Mouse (Mus musculus) cerebellum, adult 2 months (tissue): ENCODE data around the gene Srp54c. TPM values are rescaled to one million over a fixed set of nuclear protein-coding genes. Genes with fewer than 3 reads are reported as not detected.
A peak's percentile ranks its signal among the peaks of the same experiment; 100 is the strongest.
"Not testable (repeated sequence)": the region's sequence is repeated elsewhere in the genome, so short reads cannot be mapped to it uniquely, and the experiment has no call there.

Experiments used
- DNase-seq, 2 experiments: peaks; one replicate each; pipeline ENCODE4 v3.0.0; 2021
- H3K27ac ChIP-seq: fragments of 200-500 bp; 2 replicates; pipeline ENCODE4 v1.5.1; 2012; ENCODE audit warnings: low read length, control low read depth, inconsistent platforms; ENCODE audit not compliant: insufficient read depth
- H3K27me3 ChIP-seq: fragments of 200-500 bp; 2 replicates; pipeline ENCODE4 v1.6.1; 2012; ENCODE audit warnings: inconsistent platforms, mild to moderate bottlenecking, low read length, moderate library complexity; ENCODE audit not compliant: control insufficient read depth, insufficient read depth
- H3K4me1 ChIP-seq: fragments of 200-500 bp; 2 replicates; pipeline ENCODE4 v1.6.1; 2011; ENCODE audit warnings: low read length; ENCODE audit not compliant: control insufficient read depth, insufficient read depth
- H3K4me3 ChIP-seq: fragments of 200-500 bp; replicated peaks from 2 replicates; pipeline ENCODE3; 2011; ENCODE audit warnings: mild to moderate bottlenecking, low read depth, low read length, control low read depth; ENCODE audit not compliant: insufficient read depth
- WGBS: fragments of 180-500 bp; shearing (Covaris S2); methylation state at CpG from one replicate; pipeline ENCODE4 v1.1.7; 2018; 5-methylcytosine and 5-hydroxymethylcytosine counted together
- polyA plus RNA-seq: library from polyadenylated mRNA; depleted of rRNA; stranded (reverse); fragments of >200 nt; gene quantifications from 2 replicates; pipeline ENCODE4 v1.2.3, GENCODE M21; 2012; rRNA removed

Srp54c gene
- polyA plus RNA-seq, result 60.8 and 66.2 TPM in 2 replicates

DNA sequence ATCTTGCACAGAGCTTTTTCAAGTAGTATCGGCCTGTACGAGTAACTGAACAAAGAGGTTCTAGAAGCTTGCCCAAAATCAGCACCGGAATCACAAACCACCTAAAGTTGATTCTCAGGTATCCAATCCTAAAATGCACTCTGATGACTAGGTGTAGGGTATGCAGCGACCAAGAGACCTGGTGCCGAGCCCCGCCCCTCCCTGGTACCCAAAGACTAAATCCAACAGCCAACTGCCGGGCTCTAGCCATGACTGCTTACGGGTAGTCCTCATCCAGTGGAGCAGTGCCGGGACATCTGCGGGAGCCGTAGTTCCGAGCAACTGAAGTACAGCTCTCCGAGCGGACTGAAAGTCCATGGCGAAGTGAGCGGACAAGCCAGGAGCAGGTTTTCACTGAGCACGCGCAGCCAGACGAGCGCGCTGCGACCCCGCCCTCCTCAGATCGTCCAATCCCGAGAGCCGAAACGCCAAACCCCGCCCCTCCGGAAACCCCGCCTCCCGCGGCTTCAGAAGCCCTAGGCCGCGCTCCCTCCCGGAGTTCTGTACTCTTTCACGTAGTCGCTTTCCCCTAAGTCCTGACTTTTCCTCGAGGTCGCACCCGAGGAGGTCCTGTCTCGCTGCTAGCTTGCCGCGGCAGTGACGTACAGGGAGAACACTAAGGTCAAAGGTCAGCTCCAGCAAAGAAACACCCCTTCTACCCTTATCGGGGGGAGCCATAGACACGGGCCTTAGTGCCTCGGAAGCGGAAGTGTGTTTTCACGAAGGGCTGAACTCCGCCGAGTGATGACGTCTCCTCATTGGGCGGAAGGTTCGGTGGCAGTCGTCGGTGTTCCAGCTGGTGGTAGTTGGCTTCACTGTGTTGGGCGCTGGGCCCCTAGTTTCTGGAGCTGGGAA lies at the start of gene Srp54c:
Srp54c (plus strand) TSS at position 543 of the 894 bp plus-strand sequence.
- peak within 1 kb of the TSS; percentile 57 for H3K4me3 ChIP-seq
- no CpG with 5 or more reads among the region's 57 CpGs for WGBS

DNA sequence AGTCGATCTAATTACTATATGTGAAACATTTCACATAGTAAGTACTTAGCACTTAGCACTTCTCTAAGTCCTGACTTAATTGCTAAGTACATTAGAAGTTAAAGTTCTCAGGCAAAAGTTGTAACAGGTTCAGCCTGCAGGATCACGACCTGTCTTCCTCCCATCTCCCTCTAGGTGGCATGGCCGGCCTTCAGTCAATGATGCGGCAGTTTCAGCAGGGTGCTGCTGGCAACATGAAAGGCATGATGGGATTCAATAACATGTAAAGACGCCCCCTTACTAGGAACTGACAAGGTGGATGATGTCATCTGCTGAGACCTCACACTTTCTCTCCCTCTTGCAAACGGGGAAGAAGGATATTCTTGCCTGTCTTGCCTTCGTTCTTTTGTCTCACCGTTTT lies 42.3 kb upstream of the Srp54c start:
- WGBS, result no CpG with 5 or more reads among the region's 8 CpGs
- not testable (repeated sequence) for H3K4me3 ChIP-seq, DNase-seq, H3K27ac ChIP-seq, H3K27me3 ChIP-seq, H3K4me1 ChIP-seq

More for the DNA sequence above, at the start of gene Srp54c:
- H3K4me1 ChIP-seq, DNase-seq, H3K27me3 ChIP-seq, H3K27ac ChIP-seq: not testable (repeated sequence)

DNA sequence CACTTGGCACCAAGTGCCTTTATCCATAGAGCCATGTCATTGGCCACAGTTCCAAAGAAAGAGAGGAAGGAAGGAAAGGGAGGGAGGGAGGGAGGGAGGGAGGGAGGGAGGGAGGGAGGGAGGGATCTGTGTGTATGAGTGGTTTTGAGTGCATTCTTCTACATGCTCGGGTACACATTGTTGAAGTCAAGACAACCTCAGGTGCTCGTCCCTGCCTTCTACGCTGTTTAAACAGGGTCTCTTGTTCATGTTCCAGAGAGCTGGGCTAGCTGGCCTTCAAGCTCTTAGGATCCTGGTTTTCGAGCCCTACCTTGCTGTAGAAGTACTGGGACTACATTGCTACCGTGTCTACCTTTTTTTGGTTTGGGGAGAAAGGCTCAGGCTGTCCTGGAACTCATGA lies 40.8 kb upstream of the Srp54c start:
- H3K27ac ChIP-seq, H3K4me3 ChIP-seq, DNase-seq, H3K4me1 ChIP-seq, H3K27me3 ChIP-seq: not testable (repeated sequence)
- no CpG with 5 or more reads among the region's 5 CpGs for WGBS

DNA sequence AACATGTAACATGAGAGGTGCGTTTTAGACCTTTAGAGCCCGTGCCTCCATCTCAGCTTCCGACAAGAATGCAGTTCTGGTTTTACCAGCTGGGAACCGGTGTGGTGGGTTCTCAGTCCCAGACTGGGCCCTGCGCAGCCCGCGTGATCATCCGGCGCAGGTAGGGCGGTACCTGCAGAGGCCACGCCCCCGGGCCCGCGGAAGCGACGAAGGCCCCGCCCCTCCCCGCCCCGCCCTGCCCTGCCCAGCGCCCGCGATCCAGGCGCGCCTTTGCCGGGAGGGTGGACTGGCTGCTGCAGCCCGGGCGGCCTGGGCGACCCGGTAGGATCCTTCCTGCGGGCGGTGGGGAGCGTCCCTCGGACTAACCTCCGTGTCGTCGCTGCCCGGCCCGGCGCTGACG lies 30.7 kb upstream of the Srp54c start, which contains the start of gene 1700047I17Rik2:
1700047I17Rik2 (plus strand) TSS at position 287 of the 400 bp plus-strand sequence.
- H3K27me3 ChIP-seq, DNase-seq: not testable (repeated sequence)
- WGBS, result no CpG with 5 or more reads among the region's 40 CpGs

DNA sequence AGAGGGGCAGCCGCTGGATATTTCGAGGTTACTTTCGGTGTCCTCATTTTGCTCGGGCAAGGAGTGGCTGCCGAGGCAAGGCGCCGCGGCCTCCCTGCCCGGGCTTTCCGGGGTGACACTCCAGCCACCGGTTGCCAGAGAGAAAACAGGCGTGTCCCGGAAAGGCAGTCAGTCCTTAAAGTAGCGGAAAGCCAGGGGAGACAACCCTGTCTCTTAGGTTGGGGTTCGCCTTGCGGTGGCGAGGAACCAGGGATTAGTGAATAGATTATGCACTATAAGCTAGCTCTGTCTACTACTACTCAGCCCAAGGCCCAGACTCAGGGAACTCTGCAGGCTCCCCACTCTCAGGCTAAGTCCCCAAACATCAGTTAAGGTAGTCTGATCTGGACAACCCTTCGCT lies 30.2 kb upstream of the Srp54c start:
- not testable (repeated sequence) for H3K27me3 ChIP-seq, H3K27ac ChIP-seq, DNase-seq, H3K4me3 ChIP-seq, H3K4me1 ChIP-seq
- no CpG with 5 or more reads among the region's 18 CpGs for whole genome bisulfite sequencing

More for the DNA sequence above, 30.7 kb upstream of the Srp54c start, which contains the start of gene 1700047I17Rik2:
- not testable (repeated sequence) for H3K4me1 ChIP-seq, H3K27ac ChIP-seq, H3K4me3 ChIP-seq

DNA sequence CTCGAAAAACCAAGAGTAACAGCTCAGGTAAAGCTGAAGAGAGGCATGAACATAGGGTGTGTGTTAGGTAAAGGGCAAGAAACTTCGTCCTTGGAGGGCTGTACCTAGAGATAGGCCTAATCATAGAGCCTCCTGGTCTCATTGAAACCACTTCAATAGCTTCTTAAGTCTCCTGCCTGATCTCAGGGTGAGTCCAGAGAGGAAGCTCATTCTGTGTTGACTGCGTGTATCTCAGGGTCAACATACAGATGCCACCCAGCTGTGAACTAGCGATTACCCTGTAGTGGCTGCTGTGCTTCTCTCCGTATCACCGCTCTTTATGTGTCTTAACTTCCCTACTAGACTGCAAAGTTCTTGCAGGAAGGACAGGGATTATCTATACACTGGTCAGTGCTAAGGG lies 17.0 kb upstream of the Srp54c start:
- H3K27me3 ChIP-seq, H3K27ac ChIP-seq, H3K4me3 ChIP-seq, DNase-seq, H3K4me1 ChIP-seq: not testable (repeated sequence)
- WGBS, result no CpG with 5 or more reads among the region's 6 CpGs

DNA sequence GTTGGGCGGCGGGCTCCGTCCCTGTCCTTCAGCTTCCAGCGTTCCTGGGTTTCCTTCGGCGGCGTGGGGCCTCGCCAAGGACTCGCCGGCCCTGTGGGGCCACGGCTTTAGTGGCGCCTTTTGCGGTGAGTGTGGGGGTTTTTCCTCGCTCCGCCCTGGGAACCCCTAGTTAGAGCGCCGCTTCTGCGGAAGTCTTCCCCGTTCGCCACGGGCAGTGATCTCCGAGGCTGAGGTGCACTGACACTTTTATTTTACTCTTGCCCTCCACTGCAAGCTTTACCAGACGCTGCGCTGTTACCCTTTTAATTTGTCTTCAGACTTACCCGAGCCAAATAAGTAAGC lies 523 bp downstream of the Srp54c start:
- H3K4me3 ChIP-seq, result peak overlapping the region; percentile 57
- not testable (repeated sequence) for H3K27ac ChIP-seq
- WGBS, result 0% methylated on average over 11 of the region's 25 CpGs

DNA sequence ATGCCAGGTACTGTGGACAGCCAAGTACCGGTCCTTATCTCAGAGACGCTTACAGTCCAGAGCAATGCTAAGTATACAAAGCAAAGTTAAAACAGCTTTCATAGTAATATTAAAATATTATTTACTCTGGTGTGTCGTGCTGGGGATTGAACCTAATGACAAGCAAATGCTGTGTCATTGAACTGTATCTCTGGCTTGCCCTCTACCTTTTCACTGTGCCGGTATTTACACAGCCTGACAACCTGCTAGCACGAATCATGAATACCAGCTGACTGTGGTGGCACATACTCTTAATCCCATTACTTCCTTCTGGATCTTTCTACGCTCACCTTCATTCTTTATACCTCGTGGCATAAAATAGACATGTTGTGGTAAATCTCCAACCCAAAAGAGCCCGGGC lies 12.3 kb downstream of the Srp54c start:
- H3K27me3 ChIP-seq, H3K4me1 ChIP-seq, H3K27ac ChIP-seq, H3K4me3 ChIP-seq, DNase-seq: not testable (repeated sequence)
- no CpG with 5 or more reads among the region's 8 CpGs for WGBS

More for the DNA sequence above, 523 bp downstream of the Srp54c start:
- H3K27me3 ChIP-seq, H3K4me1 ChIP-seq: not testable (repeated sequence)
- peak in 1 of 2 experiments; percentile 9 for DNase-seq

DNA sequence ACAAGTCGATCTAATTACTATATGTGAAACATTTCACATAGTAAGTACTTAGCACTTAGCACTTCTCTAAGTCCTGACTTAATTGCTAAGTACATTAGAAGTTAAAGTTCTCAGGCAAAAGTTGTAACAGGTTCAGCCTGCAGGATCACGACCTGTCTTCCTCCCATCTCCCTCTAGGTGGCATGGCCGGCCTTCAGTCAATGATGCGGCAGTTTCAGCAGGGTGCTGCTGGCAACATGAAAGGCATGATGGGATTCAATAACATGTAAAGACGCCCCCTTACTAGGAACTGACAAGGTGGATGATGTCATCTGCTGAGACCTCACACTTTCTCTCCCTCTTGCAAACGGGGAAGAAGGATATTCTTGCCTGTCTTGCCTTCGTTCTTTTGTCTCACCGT lies 32.0 kb downstream of the Srp54c start:
- H3K27ac ChIP-seq, H3K4me3 ChIP-seq, DNase-seq, H3K4me1 ChIP-seq, H3K27me3 ChIP-seq: not testable (repeated sequence)
- WGBS, result no CpG with 5 or more reads among the region's 8 CpGs

DNA sequence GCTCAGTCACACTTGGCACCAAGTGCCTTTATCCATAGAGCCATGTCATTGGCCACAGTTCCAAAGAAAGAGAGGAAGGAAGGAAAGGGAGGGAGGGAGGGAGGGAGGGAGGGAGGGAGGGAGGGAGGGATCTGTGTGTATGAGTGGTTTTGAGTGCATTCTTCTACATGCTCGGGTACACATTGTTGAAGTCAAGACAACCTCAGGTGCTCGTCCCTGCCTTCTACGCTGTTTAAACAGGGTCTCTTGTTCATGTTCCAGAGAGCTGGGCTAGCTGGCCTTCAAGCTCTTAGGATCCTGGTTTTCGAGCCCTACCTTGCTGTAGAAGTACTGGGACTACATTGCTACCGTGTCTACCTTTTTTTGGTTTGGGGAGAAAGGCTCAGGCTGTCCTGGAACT lies 33.4 kb downstream of the Srp54c start:
- not testable (repeated sequence) for DNase-seq, H3K4me3 ChIP-seq, H3K4me1 ChIP-seq, H3K27ac ChIP-seq, H3K27me3 ChIP-seq
- WGBS, result no CpG with 5 or more reads among the region's 5 CpGs
